Mouse (Mus musculus) MEL (cell line): ENCODE measurements at regions not wholly inside any gene's neighbourhood (a gene's known extent, or its start where the extent isn't known, plus 50 kb on each side); places are given as distances from the start of the nearest gene placed in this dataset.

Source experiments
- CHD1 ChIP-seq: IDR thresholded peaks from 2 replicates; pipeline ENCODE4 v1.6.1; 2012; ENCODE audit warnings: low read depth, mild to moderate bottlenecking, inconsistent platforms, low read length, improper control_type of control experiment
- CHD2 ChIP-seq: IDR thresholded peaks from 2 replicates; pipeline ENCODE4 v1.6.1; 2011; ENCODE audit warnings: low read length, improper control_type of control experiment
- CTCF ChIP-seq, 3 experiments: IDR thresholded peaks in 2 of 3; conservative IDR thresholded peaks in 1 of 3; 2 replicates each; pipeline ENCODE4 v1.5.1; 2011 to 2012; ENCODE audit warnings: low read length in 3 of 3, low read depth in 2 of 3, mild to moderate bottlenecking in 2 of 3, improper control_type of control experiment in 1 of 3, inconsistent platforms in 1 of 3, mixed read lengths in 1 of 3, moderate library complexity in 1 of 3; ENCODE audit not compliant: control insufficient read depth in 1 of 3, insufficient read depth in 1 of 3, poor library complexity in 1 of 3, severe bottlenecking in 1 of 3
- E2F4 ChIP-seq: IDR thresholded peaks from 2 replicates; pipeline ENCODE4 v1.6.1; 2011; ENCODE audit warnings: low read depth, low read length, improper control_type of control experiment, borderline replicate concordance
- HCFC1 ChIP-seq: IDR thresholded peaks from 2 replicates; pipeline ENCODE4 v1.6.1; 2012; ENCODE audit warnings: low read depth, mild to moderate bottlenecking, inconsistent platforms, low read length, improper control_type of control experiment, moderate library complexity
- JUND ChIP-seq: IDR thresholded peaks from 2 replicates; pipeline ENCODE4 v1.6.1; 2011; ENCODE audit warnings: low read depth, mild to moderate bottlenecking, improper control_type of control experiment, low read length
- KAT2A ChIP-seq: conservative IDR thresholded peaks from 2 replicates; pipeline ENCODE4 v1.6.1; 2012; ENCODE audit warnings: low read depth, low read length, improper control_type of control experiment, inconsistent platforms
- MAFK ChIP-seq: IDR thresholded peaks from 2 replicates; pipeline ENCODE4 v1.6.1; 2011; ENCODE audit warnings: low read depth, mild to moderate bottlenecking, low read length, improper control_type of control experiment, borderline replicate concordance
- MEF2A ChIP-seq: IDR thresholded peaks from 2 replicates; pipeline ENCODE4 v1.6.1; 2014; ENCODE audit warnings: low read depth, mild to moderate bottlenecking, inconsistent platforms, low read length, improper control_type of control experiment; ENCODE audit not compliant: poor library complexity, insufficient replicate concordance, severe bottlenecking; ENCODE audit errors: extremely low read depth
- MYC ChIP-seq: IDR thresholded peaks from 2 replicates; pipeline ENCODE4 v1.6.1; 2011; ENCODE audit warnings: low read depth, mild to moderate bottlenecking, low read length, improper control_type of control experiment, moderate library complexity
- NELFE ChIP-seq: IDR thresholded peaks from 2 replicates; pipeline ENCODE4 v1.6.1; 2011; ENCODE audit warnings: low read depth, low read length, improper control_type of control experiment
- NRF1 ChIP-seq: IDR thresholded peaks from 2 replicates; pipeline ENCODE4 v1.6.1; 2014; ENCODE audit warnings: low read depth, mild to moderate bottlenecking, inconsistent platforms, low read length, improper control_type of control experiment, moderate library complexity; ENCODE audit not compliant: poor library complexity, insufficient read depth, severe bottlenecking
- POLR2A ChIP-seq, 2 experiments: IDR thresholded peaks; 2 replicates each; pipeline ENCODE4 v1.6.1; 2011 to 2012; ENCODE audit warnings: low read length in 2 of 2, mild to moderate bottlenecking in 2 of 2, control low read depth in 1 of 2, improper control_type of control experiment in 1 of 2, low read depth in 1 of 2, moderate library complexity in 1 of 2; ENCODE audit not compliant: control insufficient read depth in 1 of 2, insufficient read depth in 1 of 2, poor library complexity in 1 of 2
- ZC3H11A ChIP-seq: IDR thresholded peaks from 2 replicates; pipeline ENCODE4 v1.6.1; 2012; ENCODE audit warnings: low read depth, mild to moderate bottlenecking, inconsistent platforms, low read length, improper control_type of control experiment

GRCm38 (mm10) chrX:99369258-99369900, 101.7 kb downstream of the Pja1 start:
- TF ChIP-seq CTCF (IDR thresholded peaks at IDR 0.05 in 2 of 3, conservative IDR thresholded peaks at IDR 0.05 in 1 of 3; ENCODE audit: control insufficient read depth in 1 of 3, insufficient read depth in 1 of 3, low read depth in 2 of 3, low read length in 3 of 3, poor library complexity in 1 of 3, severe bottlenecking in 1 of 3) (no peak), HCFC1 (no peak), POLR2A (IDR thresholded peaks at IDR 0.05; ENCODE audit: control insufficient read depth in 1 of 2, insufficient read depth in 1 of 2, low read depth in 1 of 2, low read length in 2 of 2, poor library complexity in 1 of 2) (no peak), JUND (no peak), CHD2 (no peak), NELFE (no peak), ZC3H11A (no peak), KAT2A (no peak), NRF1 (no peak), MEF2A (no peak), CHD1 (no peak), E2F4 (no peak), MYC (no peak), MAFK (no peak)
